Mouse (Mus musculus) urinary bladder, adult 2 months (tissue): ENCODE measurements around the gene Ptpru. TPM values are rescaled to one million over a fixed set of nuclear protein-coding genes. Genes with fewer than 3 reads are reported as not detected.
A peak's percentile ranks its signal among the peaks of the same experiment; 100 is the strongest.

Experiments used
- DNase-seq: peaks from one replicate; pipeline ENCODE4 v3.0.0; 2022; ENCODE audit warnings: low spot score
- polyA plus RNA-seq: library from polyadenylated mRNA; depleted of rRNA; stranded (reverse); fragments of >200 nt; gene quantifications from 2 replicates; pipeline ENCODE4 v1.2.3, GENCODE M21; 2012; rRNA removed

Ptpru gene
- polyA plus RNA-seq, result 73.3 and 73.6 TPM in 2 replicates

GRCm38 (mm10) chr4:131837872-131838524 lies at the start of gene Ptpru:
Ptpru (minus strand) TSS chr4:131838288.
- DNase-seq, result peak; percentile 99

DNA sequence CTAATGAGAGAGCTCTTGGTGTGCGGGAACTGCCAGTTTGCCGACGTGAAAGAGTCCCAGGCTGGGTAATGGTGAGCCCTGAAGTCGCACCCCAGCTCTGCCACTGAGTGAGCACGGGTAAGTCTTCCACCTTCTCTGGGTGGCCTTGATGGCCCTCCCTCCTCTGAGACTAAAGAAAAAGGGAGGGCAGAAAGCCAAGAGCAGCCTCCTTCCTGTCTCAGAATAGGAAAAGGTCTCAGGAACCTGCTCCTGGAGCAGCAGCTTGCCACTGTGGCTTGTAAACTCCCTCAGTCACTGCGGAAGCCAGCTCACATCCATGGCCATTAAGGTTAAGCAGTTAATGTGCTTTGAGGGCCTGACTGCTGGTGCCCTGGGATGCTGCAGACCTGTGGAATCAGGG lies 47.3 kb upstream of the Ptpru start:
- DNase-seq, result no peak

GRCm38 (mm10) chr4:131883571-131883970 lies 45.5 kb upstream of the Ptpru start:
- no peak for DNase-seq

DNA sequence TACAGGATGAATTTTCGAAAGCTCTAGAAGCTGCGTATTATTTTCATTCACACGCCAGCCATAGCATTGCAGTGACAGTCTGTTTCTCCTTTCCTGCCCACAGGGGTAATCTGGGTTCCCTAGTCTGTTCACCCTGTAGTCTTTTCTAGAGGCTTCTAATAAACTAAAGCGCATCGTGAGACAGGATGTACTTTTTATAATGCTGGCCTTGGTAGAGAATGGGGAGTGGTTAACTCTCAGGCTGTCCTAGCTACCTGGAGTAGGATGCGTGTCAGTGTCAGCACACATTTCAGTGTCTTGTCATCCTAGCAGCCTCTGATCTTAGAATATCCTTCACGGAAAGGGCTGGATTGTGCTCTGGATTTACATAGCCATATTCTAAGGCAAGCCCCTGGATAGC lies 43.2 kb upstream of the Ptpru start:
- DNase-seq, result no peak

DNA sequence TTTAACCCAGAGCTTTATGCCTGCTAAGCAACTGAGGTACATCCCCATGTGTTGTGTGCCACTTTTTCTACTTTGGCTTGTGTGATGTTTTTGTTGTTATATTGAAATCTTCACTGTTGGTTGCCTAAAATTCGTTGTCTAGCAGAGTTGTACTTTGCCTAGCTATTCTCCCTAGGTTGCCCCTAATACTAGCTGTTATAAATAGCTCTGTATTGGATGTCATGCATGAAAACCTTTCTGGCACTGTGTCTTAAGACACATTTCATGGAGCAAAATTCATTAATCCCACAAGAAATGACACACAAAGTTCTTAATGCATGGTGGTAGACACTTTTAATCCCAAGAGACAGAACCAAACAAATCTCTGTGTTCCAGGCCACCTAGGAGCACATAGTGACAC lies 41.6 kb upstream of the Ptpru start:
- no peak for DNase-seq

DNA sequence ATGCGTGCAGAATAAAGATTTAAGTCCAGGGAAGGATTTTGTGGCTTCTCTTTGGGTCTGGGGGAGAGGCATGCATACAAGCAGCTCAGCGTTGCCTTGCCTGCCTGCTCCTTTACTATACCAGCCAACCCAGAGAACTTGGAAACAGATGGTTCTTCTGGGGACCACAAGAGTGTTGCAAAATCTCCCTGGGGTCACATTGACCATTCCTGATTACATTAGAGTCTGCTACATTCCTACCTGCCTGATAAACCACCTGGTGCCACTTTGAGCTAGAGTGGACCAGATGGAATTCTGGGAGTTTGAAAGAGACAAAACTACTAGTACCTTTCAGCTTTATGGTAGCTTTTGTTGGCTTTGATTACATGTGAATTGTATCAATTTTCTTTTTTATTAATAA lies 38.7 kb upstream of the Ptpru start:
- no peak for DNase-seq

DNA sequence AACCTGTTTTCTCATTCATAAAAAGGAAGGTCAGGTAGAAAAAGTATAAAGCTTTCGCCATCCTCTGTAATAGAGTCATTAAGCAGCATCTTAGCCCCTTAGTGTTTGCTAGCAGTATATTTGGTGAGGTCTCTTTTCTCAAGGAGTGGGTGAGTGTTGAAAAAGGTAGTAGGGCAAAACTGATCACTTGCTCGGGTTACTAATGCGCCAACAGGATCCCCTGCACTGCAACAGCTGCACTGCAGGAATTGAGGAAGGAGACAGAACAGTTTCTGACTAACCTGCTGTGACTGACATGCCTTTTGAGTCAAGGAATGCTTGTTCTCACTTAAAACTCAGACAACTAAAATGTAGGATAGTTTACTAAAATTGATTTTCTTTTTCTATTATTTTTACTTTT lies 37.2 kb upstream of the Ptpru start:
- no peak for DNase-seq

GRCm38 (mm10) chr4:131874567-131874966 lies 36.5 kb upstream of the Ptpru start:
- no peak for DNase-seq

- DNase-seq, result no peak
These were observed 36.1 kb upstream of the Ptpru start for GRCm38 (mm10) chr4:131874169-131874536.

DNA sequence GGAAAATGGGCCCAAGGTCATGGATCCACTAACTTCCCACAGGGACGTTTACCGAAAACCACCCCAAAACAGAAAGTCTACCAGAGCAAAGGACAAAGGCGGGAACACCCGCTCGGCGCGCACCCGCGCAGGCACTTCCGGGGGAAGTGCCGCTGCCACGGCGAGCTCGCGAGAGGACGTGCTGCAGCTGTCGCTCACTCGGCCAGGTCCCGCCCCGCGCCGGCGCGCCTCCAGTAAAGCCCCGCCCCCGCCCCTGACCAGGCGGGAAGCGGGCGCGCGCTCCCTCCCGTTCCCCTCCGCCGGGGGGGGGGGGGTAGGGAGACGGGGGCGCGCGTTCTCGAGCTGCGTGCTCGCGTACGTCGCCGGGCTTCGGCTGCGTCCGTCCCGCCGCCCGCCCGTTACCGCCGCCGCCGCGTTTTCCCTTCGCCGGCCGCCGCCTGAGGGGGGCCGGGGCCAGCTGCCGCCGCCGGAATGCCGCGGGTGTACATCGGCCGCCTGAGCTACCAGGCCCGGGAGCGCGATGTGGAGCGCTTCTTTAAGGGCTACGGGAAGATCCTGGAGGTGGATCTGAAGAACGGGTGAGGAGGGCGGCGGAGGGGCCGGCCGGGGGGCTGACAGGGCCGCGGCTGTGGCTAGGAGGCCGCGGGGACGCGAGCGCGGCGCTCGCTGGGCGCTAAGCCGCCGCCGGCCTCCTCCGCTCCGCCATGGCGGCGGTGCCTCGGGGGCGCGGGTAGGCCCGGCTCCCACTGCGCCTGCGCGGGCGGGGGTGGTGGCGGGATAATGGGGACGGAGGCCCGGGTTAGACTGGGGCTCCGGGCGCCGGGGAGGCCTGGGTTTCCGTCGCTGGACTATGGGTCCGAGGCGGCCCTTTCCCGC lies 35.4 kb upstream of the Ptpru start, which contains the start of gene Srsf4:
Srsf4 (plus strand) TSS at position 325 of the 876 bp plus-strand sequence.
- DNase-seq, result peak; percentile 86

GRCm38 (mm10) chr4:131872672-131873292 lies 34.7 kb upstream of the Ptpru start:
- DNase-seq, result no peak

DNA sequence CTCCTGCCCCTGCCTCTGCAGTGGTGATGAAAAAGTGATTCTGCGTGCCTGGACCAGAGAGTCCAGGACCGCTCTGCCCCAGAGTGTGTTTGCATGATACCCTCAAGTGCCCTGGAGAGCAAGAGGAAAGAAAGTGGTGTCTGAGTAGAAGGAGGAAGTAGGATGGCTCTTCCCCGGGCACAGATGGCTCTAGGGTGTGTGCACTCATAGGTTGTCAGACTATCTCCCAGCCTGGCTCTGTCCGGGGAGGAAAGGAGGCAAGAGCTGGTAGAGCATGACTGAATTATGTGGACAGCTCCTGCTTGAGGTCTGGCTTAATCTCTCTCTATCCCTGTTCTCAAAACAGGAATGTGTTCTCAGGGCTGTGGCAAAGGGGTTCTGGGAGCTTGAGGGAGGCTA lies 23.3 kb upstream of the Ptpru start:
- no peak for DNase-seq

GRCm38 (mm10) chr4:131860492-131861340 lies 22.6 kb upstream of the Ptpru start:
- DNase-seq, result peak; percentile 55

GRCm38 (mm10) chr4:131854950-131855349 lies 16.9 kb upstream of the Ptpru start:
- DNase-seq, result no peak

DNA sequence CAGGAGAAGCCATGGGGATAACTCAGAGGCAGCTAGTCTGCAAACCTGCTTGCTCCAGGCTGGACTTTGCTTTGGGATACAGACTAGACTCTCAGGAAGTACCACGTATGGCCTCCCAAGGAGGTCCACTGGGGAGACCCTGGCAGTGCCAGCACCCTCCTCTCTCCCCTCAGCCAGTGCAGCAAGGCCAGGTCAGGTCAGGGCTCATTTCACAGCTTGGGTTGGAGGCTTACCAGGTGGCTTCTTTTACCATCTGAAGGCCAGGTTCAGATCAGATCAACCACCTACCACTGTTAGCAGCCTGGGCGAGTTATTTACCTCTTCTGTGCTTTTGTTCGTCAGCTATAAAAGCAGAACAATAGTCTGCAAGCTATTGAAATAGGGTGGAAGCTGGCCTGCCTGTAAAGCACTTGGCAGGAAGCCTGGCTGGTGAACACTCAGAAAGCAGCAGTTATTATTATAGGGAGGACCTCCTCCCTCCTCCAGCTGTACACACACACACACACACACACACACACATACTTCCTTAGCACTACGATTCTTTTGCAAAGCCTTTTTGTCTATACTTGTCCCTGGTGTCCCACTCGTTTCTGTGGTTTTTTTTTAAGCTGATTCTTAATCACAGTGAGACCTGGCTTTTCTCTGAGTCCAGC lies 12.0 kb upstream of the Ptpru start:
- no peak for DNase-seq

- DNase-seq, result no peak
These were observed 10.0 kb upstream of the Ptpru start for GRCm38 (mm10) chr4:131848082-131848481.

GRCm38 (mm10) chr4:131845991-131846778 lies 8.1 kb upstream of the Ptpru start:
- no peak for DNase-seq

DNA sequence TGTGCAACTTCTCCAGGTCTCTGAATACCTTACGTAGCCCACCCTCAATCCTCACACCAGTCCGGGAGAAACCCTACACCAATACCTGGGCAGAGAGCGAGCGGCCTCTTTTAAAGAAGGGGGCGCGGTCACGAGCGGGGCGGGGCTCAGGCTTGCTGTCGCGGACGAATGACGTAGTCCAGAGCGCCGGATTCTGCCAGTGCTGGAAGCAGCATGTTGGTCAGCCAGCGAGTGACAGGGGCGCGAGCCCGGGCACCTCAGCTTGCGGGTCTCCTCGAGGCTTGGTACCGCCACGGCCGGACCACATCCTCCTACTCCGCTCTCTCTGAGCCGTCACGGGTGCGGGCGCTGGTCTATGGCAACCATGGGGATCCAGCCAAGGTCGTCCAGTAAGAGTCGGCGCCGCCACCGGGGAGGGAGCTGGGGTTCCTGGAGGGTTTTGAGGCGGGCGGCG lies 5.2 kb upstream of the Ptpru start, which contains the start of gene Mecr:
Mecr (plus strand) TSS at position 181 of the 454 bp plus-strand sequence.
- DNase-seq, result peak; percentile 87

DNA sequence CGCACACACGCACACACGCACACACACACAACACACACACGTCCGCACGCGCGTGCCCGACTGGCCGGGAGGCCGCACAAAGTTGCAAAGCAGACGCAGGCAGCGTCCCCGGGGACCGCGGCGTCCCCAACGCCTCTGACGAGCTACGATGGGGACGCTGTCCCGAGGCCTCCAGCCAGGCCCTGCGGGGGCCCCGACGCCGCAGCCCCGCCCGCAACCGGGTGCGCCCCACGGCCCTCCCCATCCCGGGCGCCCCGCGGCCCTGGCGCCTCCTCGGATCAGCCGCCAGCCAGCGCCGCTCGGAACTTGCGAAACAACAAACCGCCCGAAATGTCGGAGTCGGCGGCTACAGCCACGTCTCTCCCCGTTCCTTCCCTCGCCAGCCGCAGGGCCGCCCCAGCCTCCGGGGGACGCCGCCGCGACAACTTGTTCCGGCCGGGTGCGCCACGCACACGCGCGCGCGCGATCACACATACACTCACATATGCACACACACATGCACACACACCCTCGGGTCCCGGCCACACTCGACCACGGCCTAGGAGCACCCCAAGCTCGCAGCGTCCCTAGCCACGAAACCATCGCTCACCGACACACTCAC lies 1.1 kb downstream of the Ptpru start:
- DNase-seq, result peak; percentile 56
